9 mouse cellular contexts compared by ENCODE assay signal in the genomic region with DNA sequence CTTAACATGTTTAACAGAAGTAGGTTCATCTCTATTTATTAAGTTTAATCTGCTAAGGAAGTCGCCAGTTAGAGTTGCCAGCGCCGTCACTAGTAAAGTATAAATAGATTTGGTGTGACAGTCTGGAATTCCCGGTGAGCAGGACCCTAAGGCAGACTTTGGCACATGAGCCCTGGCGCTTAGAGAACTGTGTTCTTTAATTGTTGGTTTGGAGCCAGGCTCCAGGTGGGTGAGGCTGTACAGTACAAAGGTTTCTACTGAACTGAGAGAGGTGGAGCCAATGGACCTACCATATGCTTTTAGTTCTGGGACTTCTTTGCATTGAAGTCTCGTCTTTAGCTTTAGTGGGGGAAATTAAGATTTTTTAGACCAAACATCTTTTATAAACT.
DNase-seq lines count a peak whose midpoint lies in the region; ATAC-seq and TF ChIP-seq lines count a peak whose summit lies in the region.
"Had no signal": no experiment of that assay in that cellular context is flagged by ENCODE, and none has a peak within 500 bp of the region (broad histone marks: within the 10 kb centered on the region; RNA-seq: fewer than 3 reads in every experiment).

No protein-coding gene starts in this region.

- no peaks in the 10 kb centered on the region for H3K36me3 ChIP-seq in limb, embryonic 14.5 days (ENCODE audit: control insufficient read depth, insufficient read depth, low read length)
- H3K36me3 ChIP-seq in limb, embryonic 10.5 days = no peaks in the 10 kb centered on the region

- 54% methylated on average over 6 of the region's 6 CpGs for WGBS in limb, embryonic 14.5 days
- 89% methylated on average over 6 of the region's 6 CpGs for WGBS in limb, embryonic 10.5 days
- 27% methylated on average over 6 of the region's 6 CpGs for WGBS in large intestine, adult 2 months

- DNase-seq in cerebellum, postnatal 36 days = peak; percentile 13 to 14
- no peak for DNase-seq in cerebellum, adult 8-10 months
- DNase-seq in limb, embryonic 14.5 days (ENCODE audit: low spot score) = peak; percentile 43
- no peak for DNase-seq in limb, embryonic 10.5 days (ENCODE audit: low spot score)
- DNase-seq in heart, postnatal 4 days = peak; percentile 53
- peak; percentile 88 for DNase-seq in large intestine, adult 2 months (ENCODE audit: low read depth, low spot score)
- no peak for DNase-seq in spleen, postnatal 4 days (ENCODE audit: low spot score in 2 of 2)
- no peak for DNase-seq in adrenal gland, adult 2 months
- DNase-seq: thymus, adult 2 months had no signal

- no peaks in the 10 kb centered on the region for H3K27me3 ChIP-seq in limb, embryonic 14.5 days (ENCODE audit: control insufficient read depth, insufficient read depth, low read length)
- no peaks in the 10 kb centered on the region for H3K27me3 ChIP-seq in limb, embryonic 10.5 days (ENCODE audit: low read depth, poor library complexity, severe bottlenecking)

- ATAC-seq in limb, embryonic 14.5 days (ENCODE audit: low FRiP score, low read depth) = no peak

- no peak overlapping the region for H3K9ac ChIP-seq in limb, embryonic 14.5 days (ENCODE audit: low read depth, low read length, severe bottlenecking)

- H3K4me2 ChIP-seq in limb, embryonic 14.5 days (replicated peaks; ENCODE audit: low read depth, low read length, severe bottlenecking) = no peak overlapping the region

- no peak for TF ChIP-seq POLR2A in limb, embryonic 14.5 days (IDR thresholded peaks at IDR 0.05; ENCODE audit: borderline replicate concordance, extremely low read depth, insufficient read depth, insufficient read length)

- H3K9me3 ChIP-seq in limb, embryonic 14.5 days (ENCODE audit: control insufficient read depth, low read length) = no peaks in the 10 kb centered on the region
- no peaks in the 10 kb centered on the region for H3K9me3 ChIP-seq in limb, embryonic 10.5 days (replicated peaks)

- no peak overlapping the region for H3K4me3 ChIP-seq in limb, embryonic 14.5 days (replicated peaks; ENCODE audit: low read length)
- no peak overlapping the region for H3K4me3 ChIP-seq in limb, embryonic 10.5 days

- peaks cover 19% of the 10 kb centered on the region for H3K4me1 ChIP-seq in limb, embryonic 14.5 days (ENCODE audit: control insufficient read depth, insufficient read depth, low read length)
- H3K4me1 ChIP-seq in limb, embryonic 10.5 days = peaks cover 8% of the 10 kb centered on the region; the same call in 1 of the 2 replicates

- H3K27ac ChIP-seq in limb, embryonic 14.5 days (replicated peaks; ENCODE audit: low read depth, low read length) = no peak overlapping the region
- no peak overlapping the region for H3K27ac ChIP-seq in limb, embryonic 10.5 days

Comparison
In these comparisons a context has a peak if more than half of its experiments do, and no peak if none do; other contexts are left out.
1. DNase-seq: peak in cerebellum, postnatal 36 days (2 of 2), limb, embryonic 14.5 days (single experiment), heart, postnatal 4 days (single experiment) and large intestine, adult 2 months (single experiment); none in cerebellum, adult 8-10 months (single experiment), limb, embryonic 10.5 days (single experiment), spleen, postnatal 4 days (0 of 2) and adrenal gland, adult 2 months (single experiment).